Mouse (Mus musculus): ENCODE results near the gene Poc1b.
A peak's percentile ranks its signal among the peaks of the same experiment; 100 is the strongest.

The Poc1b gene

DNA sequence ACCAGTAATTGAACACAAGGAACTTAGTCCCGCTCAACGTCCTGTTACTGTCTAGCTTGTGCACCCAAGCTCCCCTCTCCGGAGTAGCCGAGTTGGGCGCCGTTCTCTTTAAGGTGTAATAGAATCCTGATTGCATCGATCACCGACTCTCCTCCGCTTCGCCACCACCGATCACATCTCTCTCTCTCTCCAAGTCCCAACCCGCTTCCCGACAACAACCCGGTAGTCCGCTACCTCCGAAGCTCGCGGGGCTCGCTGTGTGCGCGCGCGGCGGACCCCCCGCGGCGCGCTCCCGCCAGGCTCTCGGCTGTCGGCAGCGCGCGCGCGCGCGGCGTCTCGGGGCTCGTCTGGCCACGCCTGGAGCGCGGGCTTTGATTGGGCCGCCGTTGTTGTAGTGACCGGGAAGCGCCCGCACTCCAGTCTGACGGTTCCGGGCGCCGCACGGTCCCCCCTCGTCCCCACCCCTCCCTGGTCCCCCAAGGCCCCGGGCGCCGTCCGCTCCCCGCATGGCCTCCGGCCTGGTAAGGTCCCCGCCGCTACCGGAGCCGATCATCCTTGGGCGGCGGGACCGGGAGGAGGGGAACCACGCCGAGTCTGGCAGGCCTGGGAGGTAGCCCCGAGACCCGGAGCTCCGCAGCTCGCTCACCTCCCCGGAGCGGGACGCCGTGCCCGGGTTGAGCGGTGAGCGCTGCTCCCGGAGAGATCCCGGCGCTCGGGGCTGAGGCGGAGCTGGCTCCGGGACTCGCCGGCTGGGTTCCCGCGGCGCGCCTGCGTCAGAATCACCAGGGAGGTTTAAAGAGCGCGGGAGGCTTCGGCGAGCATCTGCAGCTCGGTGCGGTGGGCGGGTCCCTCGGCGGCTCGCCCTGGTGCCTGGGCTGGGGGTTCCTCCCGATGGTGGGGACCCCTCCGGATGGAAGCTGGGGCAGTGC, at the start of gene Poc1b:
Gene Poc1b, plus strand, starts transcription at position 334 of the 929 bp plus-strand sequence.
- peak; percentile 89 to 95 for DNase-seq

DNA sequence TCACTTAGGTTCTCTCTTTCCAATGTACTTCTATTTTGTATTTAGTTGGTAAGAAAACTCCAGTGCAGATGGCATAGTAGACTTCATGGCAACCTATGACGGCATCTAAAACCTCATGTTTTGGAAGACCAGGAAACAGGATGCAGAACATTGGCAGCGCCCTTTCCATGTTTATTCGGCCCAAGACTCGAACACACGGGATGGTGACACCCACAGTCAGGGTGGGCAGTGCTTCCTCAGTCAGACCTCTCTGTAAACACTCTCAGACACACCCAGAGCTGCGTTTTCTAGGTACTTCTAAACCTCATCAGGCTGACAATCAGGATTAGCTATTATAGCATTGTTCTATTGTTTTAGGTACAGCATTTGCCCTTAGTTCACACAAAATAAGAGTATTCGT, 46.2 kb upstream of the Poc1b start:
- no peak for DNase-seq

DNA sequence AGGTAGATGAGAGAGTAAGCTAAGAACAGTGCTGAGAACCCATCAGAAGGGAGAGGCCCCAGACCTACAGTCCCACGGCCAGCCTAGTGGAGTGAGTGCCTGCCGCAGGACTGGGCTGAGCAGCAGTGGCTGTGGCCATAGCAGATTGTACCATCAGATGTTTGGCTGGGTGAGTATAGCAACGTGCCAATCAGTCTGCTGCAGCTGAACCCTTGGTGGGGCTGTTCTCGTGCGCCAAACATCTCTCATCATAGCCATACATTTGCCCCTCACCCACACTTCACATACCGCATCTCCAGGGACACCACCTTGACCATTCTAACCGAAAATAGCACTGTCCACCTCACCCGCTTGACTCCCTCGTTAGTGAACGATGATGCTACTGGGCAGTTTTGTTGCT, 45.4 kb upstream of the Poc1b start:
- DNase-seq, result no peak

DNA sequence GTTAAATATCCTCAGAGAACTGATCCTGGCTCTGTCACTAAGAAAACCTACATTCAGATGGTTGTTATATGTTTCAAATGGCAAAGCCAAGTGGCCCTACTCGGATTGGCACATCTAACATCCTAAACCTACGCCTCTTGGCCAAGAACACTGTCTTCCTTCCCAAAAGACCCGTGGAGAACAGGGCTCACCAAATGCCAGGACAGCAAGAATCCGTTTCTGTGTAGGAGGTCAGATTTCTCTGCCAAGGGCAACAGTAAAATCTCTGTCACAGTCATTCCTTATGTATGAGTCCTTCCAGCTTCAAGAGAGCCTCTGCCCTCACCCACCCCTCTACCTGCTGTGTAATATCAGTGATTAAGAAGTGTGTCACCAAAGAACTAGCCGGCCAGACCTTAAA, 44.3 kb upstream of the Poc1b start:
- no peak for DNase-seq

DNA sequence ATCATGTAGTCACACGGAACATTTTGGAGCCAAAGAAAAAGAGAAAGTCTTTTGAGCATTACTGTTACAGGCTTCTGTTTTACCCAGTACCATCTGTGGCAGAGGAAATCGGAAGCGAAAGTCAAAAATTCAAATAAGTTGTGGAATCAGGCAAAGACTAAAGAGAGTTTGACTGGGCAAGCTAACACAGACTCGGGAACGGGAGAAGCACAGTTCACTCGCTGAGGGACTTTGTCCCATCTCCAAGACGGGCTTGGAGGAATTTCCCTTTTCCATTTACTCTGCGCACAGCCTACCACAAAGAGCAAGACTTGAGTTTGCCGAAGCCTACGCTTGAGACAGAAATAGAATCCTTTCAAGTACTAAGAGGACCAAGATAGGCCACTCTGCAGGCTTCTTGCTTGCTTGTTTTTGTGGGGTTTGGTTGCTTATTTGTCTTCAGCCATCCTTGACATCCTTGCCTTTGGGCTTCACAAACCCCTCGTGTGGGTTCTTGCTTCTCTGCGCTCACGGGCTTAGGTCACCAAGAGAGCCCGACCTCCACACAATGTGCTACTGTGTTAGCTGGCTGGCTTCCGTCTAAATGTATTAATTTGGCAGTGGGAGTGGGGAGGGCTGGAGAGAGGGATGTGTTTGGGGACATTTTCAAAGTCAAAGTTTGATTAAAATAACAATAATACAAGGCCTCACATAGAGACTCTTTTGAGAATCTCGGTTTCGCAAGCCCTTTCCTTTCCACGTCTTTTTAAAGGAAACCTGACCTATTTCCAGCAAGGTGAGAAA, 30.5 kb upstream of the Poc1b start:
- no peak for DNase-seq

DNA sequence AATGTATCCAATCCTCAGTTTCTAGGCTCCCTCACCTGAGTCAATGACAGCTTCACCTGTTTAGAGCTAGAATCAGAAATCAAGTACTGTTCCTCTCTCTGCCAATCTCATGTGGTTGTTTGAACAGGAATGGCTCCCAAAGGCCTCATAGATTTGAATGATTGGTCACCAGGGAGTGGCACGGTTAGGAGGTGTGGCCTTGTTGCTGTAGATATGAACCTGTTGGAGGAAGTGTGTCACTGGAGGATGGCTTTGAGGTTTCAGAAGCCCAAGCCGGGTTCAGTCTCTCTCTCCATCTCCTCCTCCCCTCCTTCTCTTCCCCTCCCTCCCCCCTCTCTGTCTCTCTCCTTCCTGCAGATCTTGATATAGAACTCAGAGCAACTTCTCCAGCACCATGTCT, 28.2 kb upstream of the Poc1b start:
- DNase-seq, result no peak

DNA sequence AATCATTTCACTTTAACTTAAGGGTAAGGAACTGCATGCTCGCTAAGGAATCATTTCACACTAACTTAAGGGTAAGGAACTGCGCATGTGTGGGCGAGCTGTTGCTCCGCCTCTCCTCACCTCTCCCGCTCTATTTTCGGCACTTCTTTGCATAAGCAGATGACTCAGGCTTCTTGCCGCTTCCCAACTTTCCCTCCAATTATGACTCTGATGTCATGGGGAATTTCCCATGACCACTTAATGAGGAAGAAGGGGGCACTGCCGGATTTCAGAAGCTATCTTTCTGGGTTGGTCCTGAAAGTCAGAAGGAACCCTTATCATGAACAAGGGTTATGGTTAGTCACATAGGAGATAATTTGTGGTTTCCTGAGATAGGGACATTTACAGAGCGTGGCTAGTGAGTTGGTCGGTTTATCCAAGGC, 25.3 kb upstream of the Poc1b start:
- no peak for DNase-seq

DNA sequence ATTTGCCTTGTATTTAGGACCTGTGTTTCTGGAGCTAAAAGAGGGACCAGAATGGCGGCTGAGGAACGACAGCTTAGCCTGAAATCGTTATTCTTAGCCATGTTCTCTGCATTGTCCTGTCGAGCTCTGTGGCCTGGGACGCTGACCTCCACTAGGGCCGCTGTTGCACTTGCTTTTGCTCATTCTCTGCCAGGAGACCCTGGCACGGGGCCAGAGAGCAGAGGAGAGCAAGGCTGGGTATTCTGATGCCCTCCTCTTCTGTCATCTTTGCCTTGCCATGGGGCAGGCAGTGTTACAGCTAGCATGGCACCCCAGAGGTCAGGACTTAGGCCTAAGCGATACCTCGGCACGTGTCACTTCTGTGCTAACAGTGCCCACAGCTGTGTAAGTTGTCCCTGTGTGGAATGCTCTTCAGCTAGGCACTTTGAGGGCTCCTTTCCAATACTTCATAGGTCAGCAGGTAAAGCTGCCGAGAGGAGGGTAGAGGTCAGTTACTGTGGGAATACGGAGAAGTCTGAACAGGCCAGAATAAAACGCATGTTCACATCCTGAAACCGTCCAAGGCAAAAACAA, 23.3 kb upstream of the Poc1b start:
- peak; percentile 28 to 38 for DNase-seq

DNA sequence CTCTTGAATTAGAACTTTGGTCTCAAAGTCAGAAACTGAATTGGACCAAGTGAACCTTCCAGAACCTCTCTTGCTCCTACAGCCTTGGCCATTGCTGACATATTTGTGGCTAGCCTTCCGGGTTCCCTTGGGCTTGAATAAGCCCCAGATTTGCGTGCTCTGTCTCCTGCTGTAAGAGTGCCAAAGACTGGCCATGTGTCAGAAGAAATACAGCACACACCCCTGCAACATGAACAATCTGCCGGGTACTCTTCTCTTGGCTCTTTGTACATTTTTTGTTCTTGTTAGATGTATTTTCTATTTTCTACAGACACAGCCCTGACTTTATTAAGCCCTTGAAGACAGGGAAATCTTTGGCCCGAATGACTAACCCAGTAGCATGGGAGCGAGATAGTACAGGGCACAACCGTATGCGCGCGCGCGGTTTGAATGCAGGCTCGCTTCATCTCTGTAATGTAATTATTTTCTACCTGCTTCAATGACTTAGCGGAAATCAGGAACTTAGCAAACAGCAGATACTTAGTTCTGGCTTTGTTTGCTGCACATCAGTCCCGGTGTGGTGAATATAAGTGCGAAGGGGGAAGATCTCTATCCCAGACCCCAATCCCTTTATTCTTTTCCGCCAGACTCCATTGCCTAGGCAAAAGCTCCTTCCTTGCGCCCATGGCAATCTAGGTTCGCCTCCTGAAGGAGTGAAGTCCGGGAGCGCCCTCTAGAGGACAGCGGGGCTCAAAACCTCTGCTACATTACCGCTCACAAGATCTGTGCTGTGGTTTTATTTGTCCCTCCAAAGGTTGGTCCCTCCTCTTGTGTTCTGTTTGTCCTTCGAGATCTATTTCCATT, 22.2 kb upstream of the Poc1b start:
- DNase-seq, result peak; percentile 95

DNA sequence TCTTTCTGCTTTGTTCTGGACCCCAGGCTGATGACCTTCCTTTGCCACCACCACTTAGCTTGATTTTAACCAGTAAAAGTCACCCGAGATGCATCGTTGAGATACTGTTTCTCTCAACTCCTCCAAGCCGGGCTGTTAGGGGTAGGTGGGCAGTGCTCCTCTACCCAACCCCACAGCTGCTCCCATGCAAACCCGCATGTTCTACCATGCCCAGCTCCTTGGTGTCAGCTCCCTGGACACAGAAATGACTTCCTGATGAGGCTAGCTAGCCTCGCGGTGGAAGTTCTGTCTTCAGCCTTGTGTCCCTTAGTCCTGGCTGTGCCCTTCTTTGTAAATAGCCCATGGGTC, 21.6 kb upstream of the Poc1b start:
- DNase-seq, result no peak

DNA sequence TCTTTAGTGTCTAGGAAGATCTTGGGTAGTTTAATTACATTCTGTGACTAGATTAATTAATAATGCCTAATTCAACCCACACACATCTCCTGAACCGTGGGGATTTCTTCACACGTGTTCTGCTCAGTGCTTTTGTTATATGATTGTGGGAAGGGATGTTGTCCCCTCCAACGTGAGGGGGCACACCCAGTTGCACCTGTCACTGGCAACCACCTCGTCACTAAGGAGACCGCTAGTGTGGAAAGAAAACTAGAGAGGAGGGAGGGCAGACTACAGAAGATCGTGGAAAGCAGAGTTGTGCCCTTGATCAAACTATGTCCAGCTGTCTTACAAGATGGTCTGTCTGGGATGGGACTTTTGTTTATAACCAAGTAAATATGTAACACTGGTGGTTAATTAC, 20.8 kb upstream of the Poc1b start:
- no peak for DNase-seq

DNA sequence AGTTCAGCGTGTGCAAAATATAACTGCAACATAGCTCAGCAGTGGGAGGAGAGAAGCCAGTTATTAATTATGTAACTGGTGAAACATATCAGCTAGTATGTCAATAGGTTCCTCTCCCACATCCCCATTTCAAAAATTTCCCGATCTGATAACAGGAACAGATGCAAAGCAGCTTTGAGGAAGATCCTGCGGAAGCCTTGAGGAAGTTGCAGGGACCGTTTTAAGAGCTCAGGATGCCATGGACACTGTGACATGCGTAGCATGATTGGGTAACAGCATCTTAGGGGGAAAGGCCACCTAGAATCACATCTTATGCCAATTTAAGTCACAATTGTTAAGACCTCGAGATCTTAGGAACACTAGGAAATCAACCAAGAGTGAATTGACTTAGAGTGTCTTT, 16.9 kb upstream of the Poc1b start:
- DNase-seq, result no peak

DNA sequence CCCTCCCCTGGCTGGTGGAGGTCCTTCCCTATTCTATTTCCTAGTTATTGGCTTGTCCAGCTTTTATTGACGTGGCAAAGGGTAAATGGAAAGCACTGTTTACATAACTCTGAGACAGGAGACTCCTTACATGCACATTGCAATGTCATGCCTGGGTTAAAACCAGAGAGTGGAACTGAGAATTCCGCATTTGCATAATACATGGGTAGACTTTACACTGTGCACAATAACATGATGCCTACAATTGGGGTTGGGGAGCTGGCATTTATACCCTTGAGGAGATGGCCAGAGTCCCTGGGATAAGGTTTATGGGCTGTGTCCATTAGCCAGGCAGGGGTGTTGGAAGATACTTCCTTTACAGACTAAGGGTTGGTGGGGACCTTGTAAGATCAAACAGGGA, 13.5 kb upstream of the Poc1b start:
- no peak for DNase-seq

DNA sequence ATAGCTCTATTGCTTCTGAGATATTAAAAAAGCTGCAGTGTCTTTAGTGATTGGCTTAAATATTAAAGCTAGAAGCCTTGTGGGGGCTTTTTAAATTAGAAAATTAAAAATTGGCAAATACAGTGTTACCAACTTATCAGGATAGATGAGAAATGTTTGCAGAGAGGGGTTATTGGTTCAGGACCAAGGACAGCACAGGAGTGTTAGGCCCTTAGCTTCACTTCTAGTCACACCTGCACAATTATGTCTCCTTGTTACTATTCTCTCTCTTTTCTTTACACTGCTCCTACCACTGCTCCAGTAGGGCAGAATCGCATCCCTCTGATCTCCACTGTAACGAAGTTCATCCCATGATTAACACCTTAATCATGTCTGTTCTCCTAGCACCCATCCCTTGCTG, 11.7 kb upstream of the Poc1b start:
- no peak for DNase-seq

DNA sequence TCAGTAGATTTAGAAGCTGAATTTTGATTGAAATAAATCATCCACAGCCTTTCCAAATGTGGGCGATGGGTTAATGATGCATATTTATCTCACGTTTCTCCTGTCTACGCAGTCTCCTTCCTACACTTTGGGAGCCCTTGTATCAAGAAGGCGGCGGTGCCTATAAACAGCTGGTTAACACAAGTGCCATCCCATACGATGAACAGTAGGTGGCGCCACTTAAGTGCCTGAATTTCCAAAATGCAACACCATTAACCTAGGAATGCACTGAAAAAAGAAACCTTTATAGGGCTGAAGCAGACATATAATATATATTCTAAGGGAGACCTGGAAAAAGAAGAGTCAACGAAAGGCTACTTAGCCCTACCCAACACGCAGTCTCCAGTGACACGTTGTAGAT, 9.5 kb upstream of the Poc1b start:
- DNase-seq, result peak; percentile 48 to 50

DNA sequence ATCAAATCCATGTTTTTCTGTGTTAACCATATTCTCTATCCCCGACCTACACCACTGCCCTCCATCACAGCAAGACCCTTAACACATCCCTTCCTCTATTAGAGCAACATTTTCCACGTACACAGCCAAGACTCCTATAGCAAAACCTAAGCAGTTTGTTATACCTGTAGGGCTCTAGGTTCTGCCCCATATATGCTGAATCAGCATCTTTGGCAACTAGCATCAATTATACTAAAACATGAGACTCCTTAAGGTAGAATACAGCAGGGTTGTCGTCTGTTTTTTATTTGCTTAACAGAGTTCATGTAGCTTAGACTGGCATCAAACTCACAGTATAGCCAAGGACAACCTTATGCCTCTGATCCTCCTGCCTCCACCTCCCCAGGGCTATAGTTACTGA, 1.3 kb upstream of the Poc1b start:
- DNase-seq, result no peak

DNA sequence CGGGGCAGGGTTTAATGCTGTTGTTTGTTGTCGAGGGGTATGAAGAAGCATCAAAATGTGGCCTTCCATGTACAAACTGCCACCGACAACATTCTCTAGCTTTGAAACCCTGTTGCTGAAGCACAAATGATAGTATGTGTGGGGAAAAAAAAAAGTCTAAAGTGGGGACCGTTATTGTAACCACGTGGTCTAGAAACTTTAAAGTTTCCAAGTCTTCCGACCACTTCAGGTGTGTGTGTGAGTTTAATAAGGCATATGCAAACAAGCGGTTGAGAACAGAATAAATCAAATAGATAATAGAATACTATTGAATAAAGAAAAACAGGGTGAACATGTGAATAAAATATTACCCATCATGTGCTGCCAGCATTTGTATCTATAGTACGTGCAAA, 529 bp upstream of the Poc1b start:
- DNase-seq, result no peak

DNA sequence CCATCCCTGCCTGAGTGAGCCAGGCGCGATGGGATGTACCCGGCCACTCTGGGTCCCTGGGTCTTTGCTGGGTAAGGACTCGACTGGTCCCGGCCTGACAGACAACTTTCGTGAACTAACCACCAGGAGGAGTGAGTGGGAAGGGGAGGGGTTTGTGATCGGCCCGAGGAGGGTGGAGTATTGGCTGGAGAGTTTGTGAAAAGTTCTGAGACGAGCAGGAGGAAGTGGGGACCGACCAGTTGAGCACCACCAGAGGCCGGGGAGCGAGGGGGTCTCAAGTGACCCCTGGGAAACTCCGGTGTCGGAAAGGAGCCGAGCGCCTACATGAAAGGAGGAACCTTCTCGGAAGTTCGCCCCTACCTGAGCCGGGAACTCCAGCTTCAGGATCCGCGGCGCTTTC, 1.1 kb downstream of the Poc1b start, which contains the start of gene Galnt4:
Gene Galnt4, plus strand, starts transcription at position 196 of the 400 bp plus-strand sequence.
- DNase-seq, result peak; percentile 80 to 89

DNA sequence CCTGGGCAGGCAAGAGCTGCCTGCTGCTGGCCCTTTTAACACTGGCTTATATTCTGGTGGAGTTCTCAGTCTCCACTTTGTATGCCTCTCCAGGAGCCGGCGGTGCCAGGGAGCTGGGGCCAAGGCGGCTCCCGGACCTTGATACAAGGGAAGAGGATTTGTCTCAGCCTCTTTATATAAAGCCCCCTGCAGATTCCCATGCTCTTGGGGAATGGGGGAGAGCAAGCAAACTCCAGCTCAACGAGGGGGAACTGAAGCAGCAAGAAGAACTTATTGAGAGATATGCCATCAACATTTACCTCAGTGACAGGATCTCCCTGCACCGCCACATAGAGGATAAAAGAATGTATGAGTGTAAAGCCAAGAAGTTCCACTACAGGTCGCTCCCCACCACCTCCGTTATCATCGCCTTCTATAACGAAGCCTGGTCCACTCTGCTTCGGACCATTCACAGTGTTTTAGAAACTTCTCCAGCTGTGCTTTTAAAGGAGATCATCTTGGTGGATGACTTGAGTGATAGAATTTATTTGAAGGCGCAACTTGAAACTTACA, 1.7 kb downstream of the Poc1b start:
- DNase-seq, result no peak

DNA sequence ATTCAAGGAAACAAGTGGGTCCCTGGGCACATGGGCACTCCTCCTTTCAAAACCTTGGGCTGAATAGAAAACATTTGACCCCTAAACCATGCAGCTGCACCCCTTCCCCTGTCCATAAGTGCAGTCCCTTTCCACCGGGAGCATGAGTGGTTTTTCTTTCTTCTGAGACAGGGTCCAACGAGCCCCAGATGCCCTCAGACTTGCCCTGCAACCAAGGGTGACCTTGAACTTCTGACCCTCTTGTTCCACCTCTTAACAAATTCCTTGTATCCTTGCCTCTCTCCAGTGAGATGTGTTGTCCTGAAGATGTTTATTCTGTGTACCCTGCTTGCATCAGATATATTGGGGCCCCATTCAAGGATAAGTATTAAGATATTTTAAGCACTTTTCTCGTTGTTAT, 6.7 kb downstream of the Poc1b start:
- DNase-seq, result no peak

DNA sequence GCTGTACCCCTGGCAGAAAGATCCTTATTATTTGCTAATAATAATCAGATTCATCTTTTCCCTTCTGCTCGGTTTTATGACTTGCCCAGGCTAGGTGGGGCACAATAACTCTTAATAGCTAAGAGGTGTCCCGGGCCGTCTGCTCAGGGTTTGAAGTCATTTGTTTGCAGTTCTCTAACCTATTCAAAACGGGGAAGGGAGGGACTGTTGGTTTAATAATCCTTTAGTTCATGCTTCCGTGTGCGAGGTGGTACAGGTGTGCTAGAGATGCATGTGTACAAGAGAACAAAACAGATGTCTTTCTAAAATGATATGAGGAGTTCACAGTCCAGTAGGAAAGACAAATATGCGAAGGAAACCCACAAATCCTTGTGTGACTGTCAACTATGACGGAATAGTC, 7.5 kb downstream of the Poc1b start:
- DNase-seq, result no peak

DNA sequence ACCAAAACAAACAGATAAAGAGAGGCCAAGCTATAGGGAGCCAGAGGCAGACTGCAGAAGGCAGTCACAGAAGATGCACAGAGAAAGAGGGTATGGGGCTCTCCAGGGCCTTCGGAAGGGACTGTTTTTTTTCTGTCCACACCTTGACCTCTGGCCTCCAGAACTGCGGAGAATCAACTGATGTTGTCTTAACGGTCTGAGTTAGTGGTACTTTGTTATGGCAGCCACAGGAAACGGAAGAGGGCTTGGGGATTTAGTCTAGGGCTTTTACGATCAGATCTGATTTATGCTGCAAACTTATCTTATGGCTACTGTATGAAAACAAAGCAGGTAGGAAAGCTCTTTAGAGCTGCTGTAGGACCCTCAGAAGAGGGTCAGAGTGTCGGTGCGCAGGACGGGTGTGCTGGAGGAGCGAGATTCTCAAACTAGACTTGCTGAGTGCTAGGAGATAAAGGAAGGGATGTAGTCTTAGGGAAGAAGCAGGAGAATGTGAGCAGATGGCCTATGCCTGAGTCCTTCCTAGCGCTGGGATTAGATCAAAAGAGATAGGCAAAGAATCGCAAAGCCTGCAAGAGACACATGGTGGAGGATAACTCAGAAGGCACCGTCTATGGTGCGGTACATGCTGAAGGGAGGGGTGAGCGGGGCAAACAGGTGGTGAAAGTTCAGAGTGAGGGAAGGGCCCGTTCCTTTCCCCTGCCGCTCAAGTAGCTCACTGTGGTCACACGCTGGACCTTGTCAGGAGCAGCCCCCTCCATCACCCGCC, 8.8 kb downstream of the Poc1b start:
- DNase-seq, result no peak
